Mouse (Mus musculus): Measurements from ENCODE around the gene Gale. TPM values are rescaled to one million over a fixed set of nuclear protein-coding genes. Genes with fewer than 3 reads are reported as not detected.
"Not testable (repeated sequence)": the region's sequence is repeated elsewhere in the genome, so short reads cannot be mapped to it uniquely, and the experiment has no call there.

The Gale gene
- polyA plus RNA-seq, 1 experiment from 2014 or later = 41.0 TPM

DNA sequence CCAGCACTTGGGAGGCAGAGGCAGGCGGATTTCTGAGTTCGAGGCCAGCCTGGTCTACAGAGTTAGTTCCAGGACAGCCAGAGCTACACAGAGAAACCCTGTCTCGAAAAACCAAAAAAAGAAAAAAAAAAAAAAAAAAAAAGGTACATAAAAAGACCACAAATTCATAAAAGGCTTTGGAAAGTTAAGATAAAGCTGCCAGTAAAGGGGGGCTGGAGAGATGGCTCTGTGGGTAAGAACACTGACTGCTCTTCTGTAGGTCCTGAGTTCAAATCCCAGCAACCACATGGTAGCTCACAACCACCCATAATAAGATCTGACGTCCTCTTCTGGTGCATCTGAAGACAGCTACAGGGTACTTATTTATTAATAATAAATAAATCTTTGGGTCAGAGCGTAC lies 16.7 kb downstream of the Gale start:
- H3K4me1 ChIP-seq; DNase-seq (ENCODE audit: extremely low spot score, low spot score); H3K27ac ChIP-seq; H3K27me3 ChIP-seq (ENCODE audit: poor library complexity, severe bottlenecking); H3K9me3 ChIP-seq; H3K4me3 ChIP-seq: not testable (repeated sequence)
- WGBS = 93% methylated on average over 5 of the region's 5 CpGs
- H3K36me3 ChIP-seq (replicated peaks) = peaks cover 95% of the 10 kb centered on the region

DNA sequence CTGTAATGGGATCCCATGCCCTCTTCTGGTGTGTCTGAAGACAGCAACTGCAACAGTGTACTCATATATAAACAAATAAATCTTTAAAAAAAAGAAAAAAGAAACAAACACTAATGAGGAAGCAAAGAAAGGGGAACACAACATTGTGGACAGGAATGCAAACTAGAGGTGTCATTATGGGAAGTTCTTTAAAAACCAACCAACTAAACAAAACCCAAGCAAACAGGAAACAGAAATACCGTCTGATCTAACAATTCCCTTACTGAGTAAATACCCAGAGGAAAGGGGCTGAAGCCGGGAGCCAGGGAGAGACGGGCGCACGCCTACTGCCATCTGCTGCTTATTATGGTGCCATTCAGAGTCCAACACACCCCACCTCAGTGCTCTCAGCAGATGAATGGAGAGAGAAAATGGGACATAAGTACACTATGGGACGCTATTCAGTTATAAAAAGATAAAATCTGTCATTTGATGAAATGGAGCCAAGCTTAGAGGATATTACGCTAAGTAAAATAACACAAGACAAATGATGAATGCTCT lies 18.1 kb downstream of the Gale start:
- peaks cover 84% of the 10 kb centered on the region for H3K36me3 ChIP-seq (replicated peaks)
- no peaks in the 10 kb centered on the region for H3K27me3 ChIP-seq (ENCODE audit: poor library complexity, severe bottlenecking)
- H3K9me3 ChIP-seq = no peaks in the 10 kb centered on the region
- H3K27ac ChIP-seq = no peak overlapping the region
- H3K4me1 ChIP-seq = peaks cover 15% of the 10 kb centered on the region
- no peak for DNase-seq (ENCODE audit: extremely low spot score, low spot score)
- WGBS = 76% methylated on average over 7 of the region's 7 CpGs
- H3K4me3 ChIP-seq = no peak overlapping the region

DNA sequence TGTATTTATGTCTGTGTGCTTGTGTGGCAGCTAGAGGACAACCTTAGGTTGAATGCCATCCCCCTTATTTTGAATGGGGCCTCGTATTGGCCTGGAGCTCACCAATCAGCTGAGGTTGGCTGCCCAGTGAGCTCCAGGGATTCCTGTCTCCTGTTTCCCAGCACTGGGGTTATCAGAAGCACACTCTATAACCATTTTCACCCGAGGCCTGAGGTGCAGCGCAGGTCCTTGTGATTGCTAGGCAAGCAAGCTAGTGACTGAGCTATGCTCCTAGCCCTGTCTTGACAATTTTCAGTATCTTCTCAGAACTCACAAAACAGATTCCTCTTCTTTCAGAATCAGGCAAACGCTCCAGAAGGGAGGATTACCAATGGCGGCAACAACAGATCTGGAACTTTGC lies 21.0 kb downstream of the Gale start:
- no peak overlapping the region for H3K27ac ChIP-seq
- 90% methylated on average over 5 of the region's 5 CpGs for WGBS
- H3K9me3 ChIP-seq = no peaks in the 10 kb centered on the region
- H3K4me3 ChIP-seq = no peak overlapping the region
- peaks cover 57% of the 10 kb centered on the region for H3K36me3 ChIP-seq (replicated peaks)
- DNase-seq (ENCODE audit: extremely low spot score, low spot score) = no peak
- peaks cover 30% of the 10 kb centered on the region for H3K4me1 ChIP-seq
- H3K27me3 ChIP-seq (ENCODE audit: poor library complexity, severe bottlenecking) = no peaks in the 10 kb centered on the region

DNA sequence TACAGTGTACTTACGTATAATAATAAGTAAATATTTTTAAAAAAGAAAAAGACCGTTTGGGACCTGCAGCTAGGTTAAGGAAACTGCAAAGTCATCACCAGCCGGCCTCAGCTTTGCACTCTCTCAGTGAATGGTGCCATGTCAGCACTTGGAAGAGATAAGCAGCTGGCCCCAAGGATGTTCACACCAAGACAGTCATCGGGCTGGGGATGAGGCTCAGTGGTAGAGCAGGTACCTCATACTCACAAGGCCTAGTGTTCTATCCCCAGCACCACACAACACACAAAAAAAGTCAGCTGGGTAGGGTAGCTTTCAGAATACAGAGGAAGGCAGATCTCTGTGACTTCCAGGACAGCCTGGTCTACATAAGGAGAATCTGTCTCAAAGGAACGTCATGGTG lies 21.7 kb downstream of the Gale start:
- Histone ChIP-seq H3K4me1 (peaks cover 30% of the 10 kb centered on the region), H3K9me3 (no peaks in the 10 kb centered on the region), H3K27ac (no peak overlapping the region), H3K27me3 (ENCODE audit: poor library complexity, severe bottlenecking) (no peaks in the 10 kb centered on the region), H3K4me3 (peak overlapping the region; percentile 99; the same call in 1 of the 2 replicates), H3K36me3 (replicated peaks) (peaks cover 53% of the 10 kb centered on the region)
- DNase-seq (ENCODE audit: extremely low spot score, low spot score) = no peak
- 90% methylated on average over 5 of the region's 5 CpGs for WGBS

DNA sequence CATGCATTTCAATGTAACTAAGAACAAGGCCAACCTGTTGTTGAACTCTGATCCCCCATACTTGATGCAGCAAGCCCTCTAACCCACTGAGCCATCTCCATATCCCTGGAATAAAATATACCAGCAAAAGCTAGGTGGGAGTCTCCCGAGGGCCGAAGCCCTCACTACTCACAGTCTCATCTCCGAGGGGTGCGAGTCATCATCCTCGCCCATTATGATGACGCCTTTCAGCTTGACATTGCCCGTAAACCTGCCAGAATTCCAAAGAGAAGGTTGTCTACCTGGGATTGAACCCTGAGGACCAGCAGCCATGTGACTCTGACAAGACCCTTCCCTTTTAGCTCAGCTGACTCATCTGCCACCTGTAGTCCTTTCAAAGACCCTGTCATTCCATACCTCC lies 22.2 kb downstream of the Gale start:
- DNase-seq (ENCODE audit: extremely low spot score, low spot score) = no peak
- Histone ChIP-seq H3K27ac (0 out of 2 replicates have a peak overlapping the region, but pooled peaks have one; percentile 94), H3K36me3 (replicated peaks) (peaks cover 47% of the 10 kb centered on the region), H3K9me3 (no peaks in the 10 kb centered on the region), H3K4me3 (peak overlapping the region; percentile 99), H3K4me1 (peaks cover 30% of the 10 kb centered on the region), H3K27me3 (ENCODE audit: poor library complexity, severe bottlenecking) (no peaks in the 10 kb centered on the region)
- WGBS = 92% methylated on average over 7 of the region's 7 CpGs

DNA sequence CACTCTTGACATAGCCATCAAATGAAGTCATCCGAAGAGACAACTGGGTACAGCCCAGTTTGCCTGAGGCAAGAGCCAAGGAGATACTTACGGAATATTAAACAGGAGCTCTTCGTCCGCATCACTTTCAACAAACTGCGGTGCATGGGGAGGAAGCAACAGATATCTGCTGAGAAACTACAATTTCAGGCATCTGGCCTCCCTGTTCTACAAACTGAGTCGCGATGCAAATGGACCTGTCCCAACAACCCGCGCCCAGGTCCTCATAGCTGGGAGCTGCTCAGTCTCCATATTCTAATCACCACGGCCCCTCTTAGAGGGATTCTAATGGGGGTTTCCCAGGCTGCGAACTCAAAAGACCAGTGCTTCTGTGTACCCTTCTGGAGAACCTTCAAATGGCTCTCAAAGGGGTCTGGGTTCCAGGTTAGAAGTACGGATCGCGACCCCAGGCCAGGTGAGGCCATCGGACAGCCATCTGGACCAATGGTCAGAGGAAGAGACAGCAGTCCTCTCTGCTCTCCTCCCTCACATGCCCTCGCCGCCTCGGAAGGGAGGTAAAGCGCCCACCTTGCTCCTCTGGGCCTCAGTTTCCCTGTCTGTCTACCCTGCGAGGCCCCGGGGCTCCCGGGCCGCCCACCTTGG lies 22.9 kb downstream of the Gale start:
- no peak for DNase-seq (ENCODE audit: extremely low spot score, low spot score)
- WGBS = 10% methylated on average over 23 of the region's 23 CpGs
- H3K27me3 ChIP-seq (ENCODE audit: poor library complexity, severe bottlenecking) = no peaks in the 10 kb centered on the region
- peak overlapping the region; percentile 94 for H3K27ac ChIP-seq
- H3K9me3 ChIP-seq = no peaks in the 10 kb centered on the region
- peaks cover 30% of the 10 kb centered on the region for H3K4me1 ChIP-seq
- H3K36me3 ChIP-seq (replicated peaks) = peaks cover 41% of the 10 kb centered on the region
- H3K4me3 ChIP-seq = peak overlapping the region; percentile 99

DNA sequence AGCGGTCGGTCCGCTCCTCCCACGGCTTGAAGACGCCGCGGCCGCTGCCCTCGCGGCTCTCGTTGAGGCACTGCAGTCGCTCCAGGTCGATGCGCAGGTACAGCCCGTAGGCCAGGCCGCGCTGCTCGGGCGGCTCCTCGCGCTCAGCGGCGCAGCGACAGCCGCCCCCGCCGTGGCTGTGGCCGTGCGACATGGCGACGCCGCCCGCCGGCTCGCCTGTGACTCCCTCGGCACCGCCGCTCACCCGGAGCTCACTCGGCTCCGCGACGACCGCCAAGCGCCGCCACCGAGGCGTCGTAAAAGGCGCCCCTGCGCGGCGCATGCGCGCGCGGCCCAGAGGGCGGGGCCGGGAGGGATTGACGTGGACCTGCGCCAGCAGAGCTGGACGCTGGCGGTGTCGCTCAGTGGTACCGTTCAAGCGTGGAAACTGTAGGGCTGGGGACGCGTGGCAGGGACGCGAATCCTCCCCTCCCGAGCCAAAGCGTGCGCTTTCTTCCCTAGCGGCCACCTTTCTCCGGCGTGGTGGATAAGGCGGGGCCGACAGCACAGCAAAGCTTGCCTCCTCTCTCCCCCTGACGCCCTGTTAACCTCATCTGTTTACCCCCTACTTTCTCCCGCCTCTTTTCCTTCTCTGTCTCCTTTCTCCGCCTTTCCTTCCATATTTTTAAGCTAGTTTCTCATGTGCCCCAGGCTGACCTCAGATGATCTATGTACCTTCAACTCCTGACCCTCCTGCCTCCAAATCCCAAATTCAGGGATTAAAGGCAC lies 23.6 kb downstream of the Gale start, which contains the start of gene Pithd1:
TSS of gene Pithd1 (minus strand) at position 322 of the 768 bp plus-strand sequence.
- H3K9me3 ChIP-seq = no peaks in the 10 kb centered on the region
- WGBS = under 1% methylated on average over 80 of the region's 81 CpGs
- DNase-seq (ENCODE audit: extremely low spot score, low spot score) = peak; percentile 89
- peak within 1 kb of the TSS; percentile 94 for H3K27ac ChIP-seq
- H3K4me1 ChIP-seq = peaks cover 30% of the 10 kb centered on the region
- no peaks in the 10 kb centered on the region for H3K27me3 ChIP-seq (ENCODE audit: poor library complexity, severe bottlenecking)
- H3K4me3 ChIP-seq = peak within 1 kb of the TSS; percentile 99
- H3K36me3 ChIP-seq (replicated peaks) = peaks cover 34% of the 10 kb centered on the region

DNA sequence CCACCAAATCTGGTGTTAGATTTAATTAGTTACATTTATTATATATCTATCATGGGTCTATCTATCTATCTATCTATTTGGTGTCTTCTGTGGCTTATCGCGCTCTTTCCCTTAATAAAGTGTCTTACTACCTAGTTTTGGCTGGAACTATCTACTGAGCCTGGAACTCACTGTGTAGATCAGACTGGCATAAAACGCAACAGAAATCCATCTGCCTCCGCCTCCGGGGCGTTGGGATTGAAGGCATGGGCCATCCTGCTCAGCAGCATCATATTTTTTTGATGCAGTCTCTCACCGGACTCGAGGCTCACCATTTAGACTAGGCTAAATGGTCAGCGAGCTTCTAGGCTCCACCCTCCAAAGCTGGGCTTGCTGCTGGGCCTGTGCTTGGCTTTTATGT lies 24.2 kb downstream of the Gale start:
- peaks cover 30% of the 10 kb centered on the region for H3K4me1 ChIP-seq
- 71% methylated on average over 9 of the region's 9 CpGs for WGBS
- H3K36me3 ChIP-seq (replicated peaks) = peaks cover 28% of the 10 kb centered on the region
- H3K9me3 ChIP-seq = no peaks in the 10 kb centered on the region
- peak overlapping the region; percentile 99 for H3K4me3 ChIP-seq
- peak overlapping the region; percentile 94 for H3K27ac ChIP-seq
- H3K27me3 ChIP-seq (ENCODE audit: poor library complexity, severe bottlenecking) = no peaks in the 10 kb centered on the region
- DNase-seq (ENCODE audit: extremely low spot score, low spot score) = no peak

DNA sequence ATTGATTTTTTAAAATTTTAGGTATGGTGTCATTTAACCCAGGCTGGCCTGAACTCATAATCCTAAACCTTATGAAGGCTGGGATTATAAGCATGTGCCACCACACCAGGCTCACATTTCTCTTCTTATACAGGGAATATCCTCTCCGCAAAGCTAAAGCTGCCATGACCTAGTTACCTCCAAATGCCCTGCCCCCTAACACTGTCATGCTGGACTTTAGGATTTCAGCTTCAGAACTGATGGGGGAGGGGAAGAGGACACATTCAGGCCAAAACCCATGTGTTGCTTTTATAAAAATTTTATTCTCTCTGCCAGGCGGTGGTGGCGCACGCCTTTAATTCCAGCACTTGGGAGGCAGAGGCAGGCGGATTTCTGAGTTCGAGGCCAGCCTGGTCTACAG lies 30.4 kb downstream of the Gale start:
- Histone ChIP-seq H3K9me3 (peaks cover 5% of the 10 kb centered on the region; the same call in 1 of the 2 replicates), H3K36me3 (replicated peaks) (no peaks in the 10 kb centered on the region)
- WGBS = 95% methylated on average over 6 of the region's 6 CpGs

DNA sequence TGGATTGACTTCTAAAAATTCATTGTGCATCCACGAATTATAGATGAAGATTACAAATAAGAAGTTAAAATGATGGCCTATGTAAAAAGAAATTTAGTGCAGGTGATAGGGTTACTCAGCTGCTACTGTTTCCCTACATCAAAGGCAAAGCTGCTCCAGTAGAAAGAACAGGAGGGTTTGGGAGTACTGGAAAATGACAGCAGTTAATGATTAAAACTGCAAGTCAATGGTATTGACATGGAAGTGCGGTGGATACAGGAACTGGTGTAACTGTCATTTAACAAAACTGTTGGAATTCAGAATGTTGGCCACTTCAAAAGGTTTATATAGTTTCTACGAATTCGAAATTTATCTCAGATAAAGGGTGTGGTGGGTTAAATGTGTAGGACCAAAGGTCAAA lies 31.6 kb downstream of the Gale start:
- Histone ChIP-seq H3K4me3 (no peak overlapping the region), H3K9me3 (peaks cover 5% of the 10 kb centered on the region; the same call in 1 of the 2 replicates), H3K4me1 (no peaks in the 10 kb centered on the region), H3K27me3 (ENCODE audit: poor library complexity, severe bottlenecking) (no peaks in the 10 kb centered on the region), H3K36me3 (replicated peaks) (no peaks in the 10 kb centered on the region), H3K27ac (no peak overlapping the region)
- 88% methylated on average over 4 of the region's 4 CpGs for WGBS
- DNase-seq (ENCODE audit: extremely low spot score, low spot score) = no peak

More for the DNA sequence above, 30.4 kb downstream of the Gale start:
- no peak for DNase-seq (ENCODE audit: extremely low spot score, low spot score)
- no peak overlapping the region for H3K27ac ChIP-seq
- no peak overlapping the region for H3K4me3 ChIP-seq
- no peaks in the 10 kb centered on the region for H3K4me1 ChIP-seq
- H3K27me3 ChIP-seq (ENCODE audit: poor library complexity, severe bottlenecking) = no peaks in the 10 kb centered on the region

DNA sequence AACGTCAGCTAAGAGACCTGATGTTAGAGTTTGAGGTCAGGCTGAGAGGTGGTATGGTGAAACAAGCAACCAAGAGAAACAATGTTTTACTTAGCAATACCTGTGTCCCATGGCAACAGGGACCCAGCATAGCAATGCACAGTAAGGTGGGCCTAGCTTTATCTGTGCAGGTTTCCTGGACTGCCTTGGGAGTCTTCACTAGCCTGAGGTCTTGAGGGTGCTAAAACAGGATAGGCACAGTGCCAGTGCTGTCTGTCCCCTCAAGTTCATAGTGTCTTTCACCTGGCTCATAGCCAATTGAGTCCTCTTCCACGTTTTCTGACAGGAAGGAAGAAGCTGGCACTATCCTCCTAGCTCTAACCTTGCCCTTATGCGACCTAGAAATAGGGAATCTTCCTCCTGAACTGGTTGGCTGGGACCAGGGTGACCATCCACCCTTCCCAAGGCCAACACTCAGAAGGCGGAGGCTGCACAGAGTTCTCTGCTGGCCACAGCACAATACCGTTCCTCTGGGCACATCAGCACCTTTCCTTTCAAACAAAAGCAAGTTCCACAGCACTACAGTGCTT lies 40.7 kb downstream of the Gale start:
- Histone ChIP-seq H3K36me3 (replicated peaks) (peaks cover 82% of the 10 kb centered on the region), H3K27ac (no peak overlapping the region), H3K9me3 (no peaks in the 10 kb centered on the region), H3K27me3 (ENCODE audit: poor library complexity, severe bottlenecking) (no peaks in the 10 kb centered on the region), H3K4me3 (no peak overlapping the region), H3K4me1 (no peaks in the 10 kb centered on the region)
- no peak for DNase-seq (ENCODE audit: extremely low spot score, low spot score)
- WGBS = 88% methylated on average over 5 of the region's 5 CpGs

DNA sequence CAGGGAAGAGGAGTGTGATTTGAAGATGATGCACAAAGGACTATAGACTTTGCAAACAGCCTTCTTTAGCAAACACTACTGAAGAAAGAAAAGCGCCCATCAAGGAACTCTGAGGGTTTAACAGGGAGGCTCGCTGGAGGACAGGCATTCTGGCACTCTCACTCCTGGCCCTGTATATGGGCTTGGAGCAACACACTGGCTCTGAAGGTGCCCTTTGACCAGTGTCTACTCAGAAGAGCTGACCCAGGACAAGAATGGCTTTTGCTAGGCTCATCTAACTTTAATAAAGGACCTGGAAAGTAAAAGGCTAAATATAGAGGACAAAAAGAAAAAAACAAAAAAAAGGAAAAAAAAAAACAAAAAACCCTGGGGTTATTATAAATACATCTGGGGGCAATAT lies 41.4 kb downstream of the Gale start:
- Histone ChIP-seq H3K9me3 (no peaks in the 10 kb centered on the region), H3K27me3 (ENCODE audit: poor library complexity, severe bottlenecking) (no peaks in the 10 kb centered on the region), H3K36me3 (replicated peaks) (peaks cover 89% of the 10 kb centered on the region), H3K4me3 (no peak overlapping the region), H3K27ac (no peak overlapping the region), H3K4me1 (no peaks in the 10 kb centered on the region)
- DNase-seq (ENCODE audit: extremely low spot score, low spot score) = no peak
- 95% methylated on average over 2 of the region's 2 CpGs for WGBS

DNA sequence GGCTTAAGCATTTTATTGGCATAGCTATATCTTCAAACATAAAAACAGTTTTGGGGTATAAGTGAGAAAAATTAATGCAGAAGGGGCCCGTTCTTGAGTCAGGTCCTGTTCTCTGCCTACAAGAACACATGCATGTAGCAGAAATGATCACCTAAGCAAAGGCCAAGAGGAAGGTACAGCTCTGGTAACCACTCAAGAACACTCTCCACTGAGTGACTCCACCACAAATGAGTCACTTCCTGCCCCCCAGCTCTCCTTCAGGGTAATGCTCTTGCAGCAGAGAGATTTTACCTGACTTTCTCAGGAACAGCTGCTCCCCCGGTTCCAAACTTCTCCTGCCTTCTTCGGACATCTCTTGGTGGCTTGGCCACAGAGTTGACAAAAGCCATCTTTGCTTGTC lies 43.3 kb downstream of the Gale start:
- Histone ChIP-seq H3K27me3 (ENCODE audit: poor library complexity, severe bottlenecking) (no peaks in the 10 kb centered on the region), H3K36me3 (replicated peaks) (peaks cover 98% of the 10 kb centered on the region), H3K9me3 (no peaks in the 10 kb centered on the region), H3K4me3 (no peak overlapping the region), H3K27ac (no peak overlapping the region), H3K4me1 (no peaks in the 10 kb centered on the region)
- no peak for DNase-seq (ENCODE audit: extremely low spot score, low spot score)
- WGBS = 94% methylated on average over 3 of the region's 3 CpGs
